Mouse (Mus musculus): ENCODE measurements at regions not wholly inside any gene's neighbourhood (a gene's known extent, or its start where the extent isn't known, plus 50 kb on each side); places are given as distances from the start of the nearest gene placed in this dataset.
A peak's percentile ranks its signal among the peaks of the same experiment; 100 is the strongest.

DNA sequence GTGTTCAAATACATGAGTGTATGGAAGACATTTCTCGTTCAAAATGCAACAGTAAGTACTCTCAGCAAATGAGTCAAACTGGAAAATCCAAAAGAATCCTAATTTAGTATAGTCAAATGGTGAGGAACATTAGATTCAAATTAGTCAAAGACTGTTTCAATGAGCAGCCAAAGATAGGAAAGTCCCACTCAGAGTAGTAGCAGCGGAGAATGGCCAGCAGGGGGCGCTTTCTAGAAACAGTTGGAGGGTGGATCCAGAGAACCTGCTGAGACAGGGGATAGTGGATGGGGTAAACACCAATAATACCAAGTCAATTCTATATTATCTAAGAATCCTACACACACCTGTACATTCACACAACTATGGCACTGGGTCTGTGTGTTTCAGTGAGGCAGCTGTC lies 417.9 kb upstream of the Gm5415 start:
- Histone ChIP-seq H3K4me3 (ENCODE audit: insufficient read depth, low read length) (no peak overlapping the region), H3K27ac (ENCODE audit: insufficient read depth, low read length) (no peak overlapping the region)
- TF ChIP-seq CTCF (IDR thresholded peaks at IDR 0.05; ENCODE audit: extremely low read depth, insufficient read depth, low read length) (0 out of 2 replicates have a peak, but pooled peaks have one; percentile 13), POLR2A (IDR thresholded peaks at IDR 0.05; ENCODE audit: extremely low read depth, insufficient read depth, low read length) (no peak)

DNA sequence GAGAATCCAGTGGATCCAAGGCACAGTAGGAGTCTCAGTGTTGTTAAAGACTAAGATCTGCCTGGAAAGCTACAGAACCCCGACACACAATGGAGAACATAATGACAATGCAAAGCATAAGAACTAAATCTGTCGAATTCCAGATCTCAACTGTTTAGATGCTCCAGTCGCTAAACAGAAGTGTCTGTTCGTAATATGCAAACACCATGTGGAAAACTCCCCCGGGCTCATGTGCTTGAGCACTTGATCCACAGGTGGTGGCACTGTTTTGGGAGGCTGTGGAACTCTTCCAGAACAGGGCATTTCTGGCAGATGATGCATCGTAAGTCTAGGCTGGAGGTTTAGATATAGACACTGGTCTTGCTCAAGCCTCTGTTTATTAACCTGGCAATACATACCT lies 412.2 kb upstream of the Gm5415 start:
- TF ChIP-seq POLR2A (IDR thresholded peaks at IDR 0.05; ENCODE audit: extremely low read depth, insufficient read depth, low read length) (no peak), CTCF (IDR thresholded peaks at IDR 0.05; ENCODE audit: extremely low read depth, insufficient read depth, low read length) (no peak)
- no peaks in the 10 kb centered on the region for H3K4me1 ChIP-seq (ENCODE audit: control insufficient read depth, insufficient read depth, low read length)
- no peak overlapping the region for H3K27ac ChIP-seq (ENCODE audit: insufficient read depth, low read length)
- no peak overlapping the region for H3K4me3 ChIP-seq (ENCODE audit: insufficient read depth, low read length)

More for the DNA sequence above, 417.9 kb upstream of the Gm5415 start:
- no peaks in the 10 kb centered on the region for H3K4me1 ChIP-seq (ENCODE audit: control insufficient read depth, insufficient read depth, low read length)

DNA sequence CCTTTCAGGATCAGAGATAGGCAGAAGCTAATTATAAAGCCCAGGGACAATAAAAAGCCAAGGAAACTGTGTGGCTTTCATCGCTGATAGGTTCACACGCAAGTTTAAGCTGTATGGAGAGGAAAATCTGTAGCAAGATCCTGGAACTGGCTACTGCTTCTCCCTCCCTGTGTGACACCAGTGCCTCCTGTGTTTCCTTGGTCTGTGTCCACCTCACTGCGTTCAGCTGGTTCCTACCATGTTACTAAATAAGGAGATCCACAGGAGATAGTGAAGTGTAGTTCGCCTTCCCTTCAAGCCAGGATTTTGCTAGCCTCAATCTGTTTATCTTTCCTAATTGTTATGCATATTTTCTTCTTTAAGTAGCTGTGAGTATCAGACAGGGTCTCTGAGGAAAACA lies 399.2 kb upstream of the Gm5415 start:
- H3K4me3 ChIP-seq (ENCODE audit: insufficient read depth, low read length), result no peak overlapping the region
- TF ChIP-seq CTCF (IDR thresholded peaks at IDR 0.05; ENCODE audit: extremely low read depth, insufficient read depth, low read length) (no peak), POLR2A (IDR thresholded peaks at IDR 0.05; ENCODE audit: extremely low read depth, insufficient read depth, low read length) (no peak)
- H3K27ac ChIP-seq (ENCODE audit: insufficient read depth, low read length), result no peak overlapping the region
- no peaks in the 10 kb centered on the region for H3K4me1 ChIP-seq (ENCODE audit: control insufficient read depth, insufficient read depth, low read length)

DNA sequence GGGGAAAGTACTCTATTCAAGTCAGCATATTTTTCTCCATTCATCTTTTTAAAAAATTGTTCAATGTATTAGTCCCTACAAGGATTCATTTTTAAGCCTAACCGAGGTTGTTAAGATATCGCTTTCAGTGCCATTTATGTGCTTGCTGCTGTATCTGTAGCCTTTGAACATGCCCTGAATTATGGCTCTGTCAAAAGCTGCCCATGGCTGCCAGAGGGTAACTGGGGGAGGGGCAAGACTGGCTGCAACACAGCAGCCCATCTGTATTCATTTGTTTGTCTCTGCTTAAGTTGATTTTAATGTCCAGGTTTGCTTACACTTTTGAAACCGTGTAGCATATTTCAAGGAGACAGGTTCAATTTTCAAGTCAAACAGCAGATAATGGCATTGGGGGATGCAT lies 383.3 kb upstream of the Gm5415 start:
- TF ChIP-seq POLR2A (IDR thresholded peaks at IDR 0.05; ENCODE audit: extremely low read depth, insufficient read depth, low read length), result no peak
- no peak for TF ChIP-seq CTCF (IDR thresholded peaks at IDR 0.05; ENCODE audit: extremely low read depth, insufficient read depth, low read length)
- no peak overlapping the region for H3K4me3 ChIP-seq (ENCODE audit: insufficient read depth, low read length)
- no peak overlapping the region for H3K27ac ChIP-seq (ENCODE audit: insufficient read depth, low read length)
- H3K4me1 ChIP-seq (ENCODE audit: control insufficient read depth, insufficient read depth, low read length), result no peaks in the 10 kb centered on the region

DNA sequence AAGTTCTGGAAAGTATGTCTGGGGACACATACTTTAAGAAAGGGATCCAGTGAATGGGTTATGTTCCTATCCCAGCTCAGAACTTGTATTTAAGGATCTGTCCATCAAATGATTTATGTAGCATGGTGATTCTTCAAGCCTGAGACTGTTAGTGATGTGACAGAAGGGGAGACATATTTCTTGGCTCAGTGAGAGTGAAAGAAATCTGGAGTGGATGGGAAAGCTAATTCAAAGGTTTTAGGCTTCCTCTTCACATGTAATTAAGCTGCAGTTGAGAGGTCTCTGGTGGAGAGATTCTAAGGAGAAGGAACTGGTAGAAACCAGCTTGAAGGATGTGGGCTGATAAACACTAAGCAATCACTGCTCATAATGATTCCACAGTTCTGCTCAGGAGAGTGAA lies 355.3 kb upstream of the Gm5415 start:
- H3K4me3 ChIP-seq (ENCODE audit: insufficient read depth, low read length), result no peak overlapping the region
- no peak overlapping the region for H3K27ac ChIP-seq (ENCODE audit: insufficient read depth, low read length)
- H3K4me1 ChIP-seq (ENCODE audit: control insufficient read depth, insufficient read depth, low read length), result no peaks in the 10 kb centered on the region
- TF ChIP-seq CTCF (IDR thresholded peaks at IDR 0.05; ENCODE audit: extremely low read depth, insufficient read depth, low read length) (no peak), POLR2A (IDR thresholded peaks at IDR 0.05; ENCODE audit: extremely low read depth, insufficient read depth, low read length) (no peak)

DNA sequence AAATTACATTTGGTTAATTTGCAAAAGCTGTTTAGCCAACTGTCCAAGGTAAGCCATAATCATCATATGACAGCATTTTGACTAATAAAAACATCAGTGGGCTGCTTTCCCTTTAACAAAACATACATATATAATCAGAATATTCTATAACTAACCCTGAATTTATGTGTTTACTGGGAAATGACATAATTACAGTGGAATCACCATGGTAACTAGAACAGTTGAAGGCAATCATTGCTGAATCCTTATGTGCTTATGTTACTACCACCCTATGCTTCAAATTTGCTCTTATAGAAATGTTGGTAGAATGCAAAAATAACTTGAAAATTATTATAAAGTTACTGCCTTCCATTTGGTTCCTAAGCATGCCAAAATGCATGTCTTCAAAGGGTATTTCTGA lies 340.6 kb upstream of the Gm5415 start:
- TF ChIP-seq CTCF (IDR thresholded peaks at IDR 0.05; ENCODE audit: extremely low read depth, insufficient read depth, low read length), result no peak
- no peak for TF ChIP-seq POLR2A (IDR thresholded peaks at IDR 0.05; ENCODE audit: extremely low read depth, insufficient read depth, low read length)
- Histone ChIP-seq H3K4me1 (ENCODE audit: control insufficient read depth, insufficient read depth, low read length) (no peaks in the 10 kb centered on the region), H3K27ac (ENCODE audit: insufficient read depth, low read length) (no peak overlapping the region), H3K4me3 (ENCODE audit: insufficient read depth, low read length) (no peak overlapping the region)

DNA sequence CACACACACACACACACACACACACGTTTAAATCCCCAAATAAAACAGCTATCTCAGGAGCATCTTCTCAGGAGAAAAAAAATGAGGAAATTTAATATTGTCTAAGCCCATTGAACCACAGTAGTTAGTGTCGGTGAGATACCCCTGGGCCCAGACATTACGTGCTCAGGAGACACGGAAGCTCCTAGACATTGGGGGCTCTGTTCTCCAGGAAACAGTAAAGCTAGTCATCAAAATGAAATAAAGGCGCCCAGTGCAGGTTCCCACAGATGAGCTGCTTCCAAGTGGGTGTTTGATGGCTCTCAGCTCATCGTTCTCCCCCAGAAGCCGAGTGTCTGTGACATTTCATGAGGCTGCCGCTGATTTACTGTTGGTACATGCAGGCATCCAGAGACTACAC lies 325.8 kb upstream of the Gm5415 start:
- no peak overlapping the region for H3K4me3 ChIP-seq (ENCODE audit: insufficient read depth, low read length)
- H3K4me1 ChIP-seq (ENCODE audit: control insufficient read depth, insufficient read depth, low read length), result no peaks in the 10 kb centered on the region
- no peak for TF ChIP-seq CTCF (IDR thresholded peaks at IDR 0.05; ENCODE audit: extremely low read depth, insufficient read depth, low read length)
- TF ChIP-seq POLR2A (IDR thresholded peaks at IDR 0.05; ENCODE audit: extremely low read depth, insufficient read depth, low read length), result no peak
- H3K27ac ChIP-seq (ENCODE audit: insufficient read depth, low read length), result no peak overlapping the region

DNA sequence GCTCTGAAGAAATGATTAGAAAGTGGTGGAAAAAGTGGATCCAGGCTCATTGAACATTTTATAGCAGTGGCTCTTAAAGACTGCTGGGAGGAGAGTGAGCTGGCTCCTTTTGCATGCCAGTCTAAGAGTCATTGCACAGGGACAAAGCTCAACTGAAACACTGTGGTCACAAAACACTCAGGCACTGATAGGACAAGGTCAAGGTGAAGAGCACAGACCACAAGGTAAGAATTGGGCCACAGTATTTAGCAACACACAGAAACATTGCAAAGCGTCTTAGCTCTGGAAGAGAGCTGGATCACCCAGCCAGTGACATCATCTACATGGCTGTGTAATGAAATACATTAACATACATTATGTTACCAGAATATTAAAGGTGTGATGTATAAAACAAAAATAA lies 319.0 kb upstream of the Gm5415 start:
- no peaks in the 10 kb centered on the region for H3K4me1 ChIP-seq (ENCODE audit: control insufficient read depth, insufficient read depth, low read length)
- TF ChIP-seq CTCF (IDR thresholded peaks at IDR 0.05; ENCODE audit: extremely low read depth, insufficient read depth, low read length) (no peak), POLR2A (IDR thresholded peaks at IDR 0.05; ENCODE audit: extremely low read depth, insufficient read depth, low read length) (no peak)
- H3K27ac ChIP-seq (ENCODE audit: insufficient read depth, low read length), result no peak overlapping the region
- no peak overlapping the region for H3K4me3 ChIP-seq (ENCODE audit: insufficient read depth, low read length)

DNA sequence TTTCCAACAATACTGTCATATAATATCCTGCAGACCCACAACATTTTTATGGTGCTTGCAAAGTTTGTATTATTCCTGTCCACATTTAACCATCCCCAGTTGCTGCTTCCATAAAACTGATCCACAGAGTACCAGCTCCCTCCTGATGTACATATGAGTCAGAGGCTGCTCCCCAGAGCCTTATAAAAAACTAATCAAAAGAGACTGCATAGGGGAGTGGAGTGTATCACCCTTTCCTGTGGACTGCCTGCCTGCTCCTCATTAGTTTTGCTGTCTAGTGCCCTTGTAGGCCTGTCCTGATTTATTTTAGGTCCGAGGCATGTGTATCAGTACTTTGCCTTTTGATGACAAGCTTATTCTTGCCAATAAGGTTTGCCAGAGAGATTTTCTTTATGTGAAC lies 310.9 kb upstream of the Gm5415 start:
- Histone ChIP-seq H3K4me3 (ENCODE audit: insufficient read depth, low read length) (no peak overlapping the region), H3K27ac (ENCODE audit: insufficient read depth, low read length) (no peak overlapping the region), H3K4me1 (ENCODE audit: control insufficient read depth, insufficient read depth, low read length) (no peaks in the 10 kb centered on the region)
- TF ChIP-seq CTCF (IDR thresholded peaks at IDR 0.05; ENCODE audit: extremely low read depth, insufficient read depth, low read length) (no peak), POLR2A (IDR thresholded peaks at IDR 0.05; ENCODE audit: extremely low read depth, insufficient read depth, low read length) (no peak)

Measured in cortical plate, adult 2 months (tissue).